Mouse (Mus musculus) gastrocnemius, adult 2 months (tissue): ENCODE data around the gene Nova1. TPM values are rescaled to one million over a fixed set of nuclear protein-coding genes. Genes with fewer than 3 reads are reported as not detected.

ENCODE experiments used
- DNase-seq: peaks from one replicate; pipeline ENCODE4 v3.0.0; 2022
- H3K27ac ChIP-seq: fragments of 200-600 bp; 2 replicates; pipeline ENCODE4 v1.8.1; 2022; ENCODE audit warnings: mild to moderate bottlenecking
- H3K4me3 ChIP-seq: fragments of 200-600 bp; 2 replicates; pipeline ENCODE4 v1.8.1; 2022; ENCODE audit warnings: mild to moderate bottlenecking, moderate library complexity
- CTCF ChIP-seq: fragments of 200-600 bp; IDR thresholded peaks from 2 replicates; pipeline ENCODE4 v1.8.1; 2022; ENCODE audit warnings: antibody characterized with exemption, mild to moderate bottlenecking, moderate library complexity
- intact Hi-C: fragments of 180-260 bp; cut with DNase I; formaldehyde crosslinking; loops from one replicate; pipeline ENCODE4 v1.15.1; 2025
- total RNA-seq, 2 experiments: library from RNA; stranded (reverse); gene quantifications; 2 replicates each; pipeline ENCODE4 v1.2.3; 2021

The Nova1 gene
- total RNA-seq, 2 experiments from 2014 or later: 3.9 to 5.6 TPM

- Histone ChIP-seq H3K4me3 (no peak overlapping the region), H3K27ac (no peak overlapping the region)
- intact Hi-C loops: no loop called here
- no peak for DNase-seq
- TF ChIP-seq CTCF: no peak
These were observed 59.3 kb downstream of the Nova1 start for GRCm38 (mm10) chr12:46759450-46759849.

GRCm38 (mm10) chr12:46754325-46754848 is 64.3 kb downstream of the Nova1 start:
- intact Hi-C loops: no loop called here
- TF ChIP-seq CTCF: no peak
- DNase-seq: no peak
- Histone ChIP-seq H3K4me3 (no peak overlapping the region), H3K27ac (no peak overlapping the region)

GRCm38 (mm10) chr12:46753096-46753495 is 65.6 kb downstream of the Nova1 start:
- no peak for TF ChIP-seq CTCF
- intact Hi-C loops: no loop called here
- Histone ChIP-seq H3K27ac (no peak overlapping the region), H3K4me3 (no peak overlapping the region)
- DNase-seq: no peak

- H3K27ac ChIP-seq: no peak overlapping the region
- no peak for TF ChIP-seq CTCF
- intact Hi-C loops: no loop called here
- no peak overlapping the region for H3K4me3 ChIP-seq
- no peak for DNase-seq
These were observed 85.5 kb downstream of the Nova1 start for GRCm38 (mm10) chr12:46733261-46733660.

- TF ChIP-seq CTCF: no peak
- DNase-seq: no peak
- H3K27ac ChIP-seq: no peak overlapping the region
- intact Hi-C loops: no loop called here
- no peak overlapping the region for H3K4me3 ChIP-seq
These were observed 86.8 kb downstream of the Nova1 start for GRCm38 (mm10) chr12:46731943-46732342.

GRCm38 (mm10) chr12:46721914-46722313 is 96.8 kb downstream of the Nova1 start:
- no peak for TF ChIP-seq CTCF
- Histone ChIP-seq H3K27ac (no peak overlapping the region), H3K4me3 (no peak overlapping the region)
- DNase-seq: no peak
- intact Hi-C loops: no loop called here

GRCm38 (mm10) chr12:46719076-46719475 is 99.7 kb downstream of the Nova1 start:
- no peak for TF ChIP-seq CTCF

GRCm38 (mm10) chr12:46710094-46710493 is 108.6 kb downstream of the Nova1 start:
- H3K4me3 ChIP-seq: no peak overlapping the region
- TF ChIP-seq CTCF: no peak
- no peak overlapping the region for H3K27ac ChIP-seq
- intact Hi-C loops: no loop called here
- DNase-seq: no peak

More at GRCm38 (mm10) chr12:46719076-46719475, 99.7 kb downstream of the Nova1 start:
- DNase-seq: no peak
- H3K27ac ChIP-seq: no peak overlapping the region
- intact Hi-C loops: no loop called here
- no peak overlapping the region for H3K4me3 ChIP-seq

GRCm38 (mm10) chr12:46709475-46709874 is 109.3 kb downstream of the Nova1 start:
- Histone ChIP-seq H3K4me3 (no peak overlapping the region), H3K27ac (no peak overlapping the region)
- TF ChIP-seq CTCF: no peak
- no peak for DNase-seq
- intact Hi-C loops: no loop called here

- no peak for TF ChIP-seq CTCF
- intact Hi-C loops: no loop called here
These were observed 118.5 kb downstream of the Nova1 start for GRCm38 (mm10) chr12:46700202-46700601.

GRCm38 (mm10) chr12:46676341-46676740 is 142.4 kb downstream of the Nova1 start:
- DNase-seq: no peak
- TF ChIP-seq CTCF: no peak
- intact Hi-C loops: no loop called here

More at GRCm38 (mm10) chr12:46700202-46700601, 118.5 kb downstream of the Nova1 start:
- H3K4me3 ChIP-seq: no peak overlapping the region
- no peak overlapping the region for H3K27ac ChIP-seq
- DNase-seq: no peak

GRCm38 (mm10) chr12:46666706-46667105 is 152.0 kb downstream of the Nova1 start:
- H3K4me3 ChIP-seq: no peak overlapping the region
- intact Hi-C loops: no loop called here
- TF ChIP-seq CTCF: no peak
- no peak overlapping the region for H3K27ac ChIP-seq
- no peak for DNase-seq

More at GRCm38 (mm10) chr12:46676341-46676740, 142.4 kb downstream of the Nova1 start:
- H3K4me3 ChIP-seq: no peak overlapping the region
- no peak overlapping the region for H3K27ac ChIP-seq

GRCm38 (mm10) chr12:46646139-46646611 is 172.6 kb downstream of the Nova1 start:
- H3K4me3 ChIP-seq: no peak overlapping the region
- no peak for TF ChIP-seq CTCF
- no peak overlapping the region for H3K27ac ChIP-seq
- DNase-seq: no peak
- intact Hi-C loops: no loop called here

- intact Hi-C loops: no loop called here
- Histone ChIP-seq H3K27ac (no peak overlapping the region), H3K4me3 (no peak overlapping the region)
- TF ChIP-seq CTCF: no peak
- no peak for DNase-seq
These were observed 173.3 kb downstream of the Nova1 start for GRCm38 (mm10) chr12:46645365-46645962.
